ENCODE assay signal across 7 mouse cellular contexts in the genomic region with DNA sequence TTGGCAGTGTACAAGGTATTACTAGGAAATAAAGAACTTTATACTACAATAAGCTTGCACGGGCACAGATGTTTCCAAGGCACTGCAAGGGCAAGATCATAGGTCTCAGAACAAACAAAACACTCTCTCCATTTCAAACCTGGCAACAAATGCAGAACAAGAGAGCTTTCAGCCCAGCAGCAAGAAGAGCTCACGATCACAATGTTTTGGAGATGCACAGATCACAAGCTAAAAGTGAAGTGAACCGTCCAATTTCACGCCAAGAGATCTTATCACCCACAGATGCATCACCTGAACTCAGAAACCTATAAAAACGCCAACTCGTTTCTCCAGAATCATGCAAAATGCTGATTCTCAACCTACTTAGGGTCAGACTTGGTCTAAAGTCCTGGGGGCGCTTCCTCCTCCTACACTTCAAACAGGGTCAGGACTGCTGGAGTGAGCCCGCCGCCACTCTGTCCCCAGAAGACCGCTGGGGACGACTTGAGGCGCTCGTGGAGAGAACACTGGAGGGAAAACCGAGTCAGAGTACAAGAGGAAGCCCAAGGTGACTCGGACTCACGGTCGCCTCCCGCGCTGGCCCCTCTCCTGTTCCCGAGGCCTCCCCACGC. TPM values are rescaled to one million over a fixed set of nuclear protein-coding genes. Genes with fewer than 3 reads are reported as not detected.
A peak's percentile ranks its signal among the peaks of the same experiment; 100 is the strongest.
DNase-seq lines count a peak whose midpoint lies in the region; ATAC-seq and TF ChIP-seq lines count a peak whose summit lies in the region.

No protein-coding gene starts in this region.

- peak overlapping the region; percentile 87 for H3K9ac ChIP-seq in limb, embryonic 12.5 days (replicated peaks)
- H3K9ac ChIP-seq in stomach, embryonic 15.5 days: peak overlapping the region; percentile 82

- H3K36me3 ChIP-seq in megakaryocyte, embryonic 14.5 days (replicated peaks; ENCODE audit: low read length): peaks cover 25% of the 10 kb centered on the region
- no peaks in the 10 kb centered on the region; the same call in 1 of the 2 replicates for H3K36me3 ChIP-seq in limb, embryonic 12.5 days
- H3K36me3 ChIP-seq in stomach, embryonic 15.5 days: no peaks in the 10 kb centered on the region

- TF ChIP-seq POLR2A in embryonic fibroblast, embryonic 13.5 days (IDR thresholded peaks at IDR 0.05; ENCODE audit: low read depth, low read length): no peak

- ATAC-seq in megakaryocyte, adult 5-6 weeks (ENCODE audit: poor library complexity, severe bottlenecking): no peak
- no peak; the same call in 1 of the 2 replicates for ATAC-seq in limb, embryonic 12.5 days (ENCODE audit: insufficient number of reproducible peaks, insufficient read depth, low FRiP score, low TSS enrichment, low read depth)
- no peak; the same call in 1 of the 2 replicates for ATAC-seq in stomach, embryonic 15.5 days (ENCODE audit: insufficient read depth, low FRiP score, low read depth)

- no peaks in the 10 kb centered on the region for H3K9me3 ChIP-seq in megakaryocyte, embryonic 14.5 days
- no peaks in the 10 kb centered on the region for H3K9me3 ChIP-seq in limb, embryonic 12.5 days
- H3K9me3 ChIP-seq in stomach, embryonic 15.5 days: no peaks in the 10 kb centered on the region

- H3K27me3 ChIP-seq in megakaryocyte, embryonic 14.5 days (replicated peaks): no peaks in the 10 kb centered on the region
- no peaks in the 10 kb centered on the region for H3K27me3 ChIP-seq in limb, embryonic 12.5 days
- no peaks in the 10 kb centered on the region for H3K27me3 ChIP-seq in stomach, embryonic 15.5 days (replicated peaks)

- no peak for DNase-seq in embryo, embryonic 11 days
- no peak for DNase-seq in urinary bladder, postnatal 14 days (ENCODE audit: low spot score)

- peak overlapping the region; percentile 75 for H3K4me2 ChIP-seq in limb, embryonic 12.5 days
- H3K4me2 ChIP-seq in stomach, embryonic 15.5 days: peak overlapping the region; percentile 72

- TF ChIP-seq CTCF in embryonic fibroblast, embryonic 13.5 days (IDR thresholded peaks at IDR 0.05; ENCODE audit: borderline replicate concordance, insufficient read depth, low read length): no peak

- peak overlapping the region; percentile 98 for H3K4me3 ChIP-seq in megakaryocyte, embryonic 14.5 days (replicated peaks)
- H3K4me3 ChIP-seq in embryonic fibroblast, embryonic 13.5 days (ENCODE audit: insufficient read depth, low read length): peak overlapping the region; percentile 71
- H3K4me3 ChIP-seq in limb, embryonic 12.5 days (replicated peaks): peak overlapping the region; percentile 96
- H3K4me3 ChIP-seq in stomach, embryonic 15.5 days (replicated peaks): peak overlapping the region; percentile 86

- 6% methylated on average over 15 of the region's 21 CpGs for WGBS in limb, embryonic 12.5 days
- 2% methylated on average over 16 of the region's 21 CpGs for WGBS in stomach, embryonic 15.5 days

- H3K4me1 ChIP-seq in megakaryocyte, embryonic 14.5 days: peaks cover 65% of the 10 kb centered on the region
- peaks cover 6% of the 10 kb centered on the region for H3K4me1 ChIP-seq in embryonic fibroblast, embryonic 13.5 days (ENCODE audit: control insufficient read depth, insufficient read depth, low read length)
- H3K4me1 ChIP-seq in limb, embryonic 12.5 days (replicated peaks): peaks cover 20% of the 10 kb centered on the region
- H3K4me1 ChIP-seq in stomach, embryonic 15.5 days: peaks cover 5% of the 10 kb centered on the region; the same call in 1 of the 2 replicates

- peak overlapping the region; percentile 36; the same call in 1 of the 2 replicates for H3K27ac ChIP-seq in embryonic fibroblast, embryonic 13.5 days (ENCODE audit: insufficient read depth, low read length)
- H3K27ac ChIP-seq in limb, embryonic 12.5 days: peak overlapping the region; percentile 85
- H3K27ac ChIP-seq in stomach, embryonic 15.5 days: peak overlapping the region; percentile 85

RNA-seq across cellular contexts. Expression of a gene that starts 1.0 kb away (rescaled TPM):
- polyA plus RNA-seq in megakaryocyte, embryonic 14.5 days (2012; ENCODE audit: insufficient read depth, low replicate concordance): 3.3 and 3.4 TPM in 2 replicates
- total RNA-seq in megakaryocyte, adult 5-6 weeks (2015): 77.5 and 77.7 TPM in 2 replicates
- total RNA-seq in megakaryocyte, adult 5-6 weeks (2017): 120 and 125 TPM in 2 replicates
- 110 and 125 TPM in 2 replicates for polyA plus RNA-seq in embryonic fibroblast, embryonic 13.5 days (2011; ENCODE audit: insufficient read length, low read depth, missing spikeins)
- 47.2 and 52.9 TPM in 2 replicates for polyA plus RNA-seq in limb, embryonic 12.5 days (2016; fragmentation: Nextera tagmentation; extraction: Ambion mirVana)
- 52.8 and 60.3 TPM in 2 replicates for polyA plus RNA-seq in stomach, embryonic 15.5 days (2015; fragmentation: Nextera tagmentation; extraction: Ambion mirVana)

RNA-seq across cellular contexts. Expression of a gene that starts 30.9 kb away (rescaled TPM):
- 10.2 and 15.0 TPM in 2 replicates for polyA plus RNA-seq in megakaryocyte, embryonic 14.5 days (2012; ENCODE audit: insufficient read depth, low replicate concordance)
- total RNA-seq in megakaryocyte, adult 5-6 weeks (2015): 54.2 and 57.5 TPM in 2 replicates
- 66.0 and 68.3 TPM in 2 replicates for total RNA-seq in megakaryocyte, adult 5-6 weeks (2017)
- 0.46 TPM in 1 of 2 replicates, not detected in the other for polyA plus RNA-seq in embryonic fibroblast, embryonic 13.5 days (2011; ENCODE audit: insufficient read length, low read depth, missing spikeins)
- polyA plus RNA-seq in limb, embryonic 12.5 days (2016; fragmentation: Nextera tagmentation; extraction: Ambion mirVana): 0.55 and 0.74 TPM in 2 replicates
- 15.6 and 18.7 TPM in 2 replicates for polyA plus RNA-seq in stomach, embryonic 15.5 days (2015; fragmentation: Nextera tagmentation; extraction: Ambion mirVana)

Comparison
In these comparisons a context has a peak if more than half of its experiments do, and no peak if none do; other contexts are left out.
1. RNA of a gene that starts 1.0 kb away (polyA plus RNA-seq): 110 to 125 TPM in embryonic fibroblast, embryonic 13.5 days, 47.2 to 52.9 TPM in limb, embryonic 12.5 days and 52.8 to 60.3 TPM in stomach, embryonic 15.5 days; 3.3 to 3.4 TPM in megakaryocyte, embryonic 14.5 days; every median in the first group is over 10 times any median in the second.
2. Peak in every context shown above with its lines, with median percentiles within 50 percentile points of each other: H3K4me3 ChIP-seq and H3K27ac ChIP-seq.